Mouse (Mus musculus) megakaryocyte-erythroid progenitor cell, adult 5-6 weeks (primary cell): ENCODE data around the gene Magix. TPM values are rescaled to one million over a fixed set of nuclear protein-coding genes. Genes with fewer than 3 reads are reported as not detected.
A peak's percentile ranks its signal among the peaks of the same experiment; 100 is the strongest.
"Not testable (repeated sequence)": the region's sequence is repeated elsewhere in the genome, so short reads cannot be mapped to it uniquely, and the experiment has no call there.

Experiments used
- ATAC-seq: replicated peaks from 2 replicates; pipeline ENCODE4 v1.8.0; 2016; ENCODE audit warnings: mild to moderate bottlenecking, inconsistent platforms; ENCODE audit not compliant: severe bottlenecking, poor library complexity, low FRiP score, low TSS enrichment
- total RNA-seq, 2 experiments: library from RNA; stranded (forward) in 1 of 2; stranded (reverse) in 1 of 2; fragments of 200-1000, 215-1000 nt in 1 of 2; fragments of >200 nt in 1 of 2; fragmentation: Nextera tagmentation in 1 of 2; gene quantifications; 2 replicates each; pipeline ENCODE4 v1.2.3; 2014 to 2017

The Magix gene
- total RNA-seq (2014; fragmentation: Nextera tagmentation) (0.17 TPM in 1 of 2 replicates, not detected in the other), total RNA-seq (2017) (not detected in 2 replicates)

DNA sequence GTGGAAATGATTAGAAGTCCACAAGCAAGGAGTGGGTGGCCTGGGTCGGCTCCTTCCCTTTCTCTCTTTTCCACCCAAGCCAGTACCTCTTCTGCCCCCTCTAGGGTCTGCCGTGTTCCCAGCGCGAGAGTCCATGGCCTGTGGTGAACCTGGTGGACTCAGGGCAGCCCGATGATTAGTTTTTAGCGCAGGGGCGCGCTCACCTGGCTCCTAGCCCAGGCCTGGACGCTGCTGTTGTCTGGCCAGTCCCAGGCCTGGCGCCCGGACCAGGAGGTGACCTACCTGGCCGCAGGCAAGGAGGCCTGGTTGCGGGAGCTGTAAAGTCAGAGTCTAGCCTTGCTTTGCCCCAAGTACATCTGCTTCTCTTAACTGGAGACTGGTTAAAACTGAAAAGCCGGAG lies at the start of gene Magix:
Magix (minus strand) TSS at position 388 of the 400 bp plus-strand sequence.
- no peak for ATAC-seq

- ATAC-seq = no peak
These were observed 47.8 kb upstream of the Magix start for GRCm38 (mm10) chrX:7728922-7729265.

DNA sequence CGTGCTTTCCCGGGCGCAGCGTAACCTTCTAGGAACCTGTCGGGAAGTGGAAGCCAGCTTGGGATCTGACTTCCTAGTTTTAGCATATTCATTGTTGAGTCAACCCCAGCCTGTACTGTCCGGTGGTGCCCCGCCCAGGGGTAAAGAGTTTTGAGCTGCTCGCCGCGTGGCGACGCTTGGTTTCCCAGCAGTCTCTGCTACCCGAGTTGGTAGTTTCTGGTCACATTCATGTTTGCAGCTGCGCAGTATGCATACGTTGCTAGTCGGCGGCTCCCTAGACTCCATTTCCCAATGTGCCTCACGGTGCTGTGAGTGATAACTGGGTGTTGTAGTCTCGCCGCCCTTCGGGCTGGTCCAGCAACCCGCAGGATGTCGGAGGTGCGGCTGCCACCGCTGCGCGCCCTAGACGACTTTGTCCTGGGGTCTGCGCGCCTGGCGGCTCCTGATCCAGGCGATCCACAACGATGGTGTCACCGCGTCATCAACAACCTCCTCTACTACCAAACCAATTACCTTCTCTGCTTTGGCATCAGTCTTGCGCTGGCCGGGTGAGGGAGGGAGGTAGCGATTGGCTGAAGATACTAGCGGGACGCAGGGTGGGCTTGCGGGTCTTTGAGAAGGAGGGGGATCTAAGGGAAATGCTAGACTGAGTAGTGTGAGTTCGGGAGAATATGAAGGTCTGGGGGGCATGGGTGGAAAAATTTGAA lies 47.3 kb upstream of the Magix start, which contains the start of gene Praf2:
Praf2 (plus strand) TSS at position 225 of the 707 bp plus-strand sequence.
- peak; percentile 96 for ATAC-seq

DNA sequence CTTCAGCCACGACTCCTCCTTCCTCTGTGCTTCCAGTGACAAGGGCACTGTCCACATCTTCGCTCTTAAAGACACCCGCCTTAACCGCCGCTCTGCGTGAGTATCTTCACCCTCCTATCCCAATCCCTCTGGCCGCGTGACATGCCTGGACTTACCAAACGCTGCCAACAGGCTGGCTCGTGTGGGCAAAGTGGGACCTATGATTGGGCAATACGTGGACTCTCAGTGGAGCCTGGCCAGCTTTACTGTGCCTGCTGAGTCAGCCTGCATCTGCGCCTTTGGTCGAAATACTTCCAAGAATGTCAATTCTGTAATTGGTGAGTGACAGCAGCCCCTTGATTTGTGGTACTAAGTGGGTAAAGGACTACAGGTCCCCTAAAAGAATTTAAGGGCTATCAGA lies 46.1 kb upstream of the Magix start:
- ATAC-seq = no peak

DNA sequence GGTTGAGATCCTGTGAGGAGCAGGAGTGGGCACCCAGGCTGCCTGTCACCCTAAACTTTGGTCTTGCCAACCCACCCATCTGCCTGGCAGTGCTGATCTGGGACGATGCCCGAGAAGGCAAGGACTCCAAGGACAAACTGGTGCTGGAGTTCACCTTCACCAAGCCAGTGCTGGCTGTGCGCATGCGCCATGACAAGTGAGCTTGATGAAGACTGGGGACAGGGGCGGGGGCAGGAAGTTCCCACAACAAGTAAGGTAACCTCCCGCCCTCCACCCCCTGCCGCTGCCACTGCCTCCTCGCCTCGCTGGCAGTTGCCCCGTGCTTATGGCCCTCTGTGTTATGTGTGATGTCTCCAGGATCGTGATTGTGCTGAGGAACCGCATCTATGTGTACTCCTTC lies 44.8 kb upstream of the Magix start:
- no peak for ATAC-seq

DNA sequence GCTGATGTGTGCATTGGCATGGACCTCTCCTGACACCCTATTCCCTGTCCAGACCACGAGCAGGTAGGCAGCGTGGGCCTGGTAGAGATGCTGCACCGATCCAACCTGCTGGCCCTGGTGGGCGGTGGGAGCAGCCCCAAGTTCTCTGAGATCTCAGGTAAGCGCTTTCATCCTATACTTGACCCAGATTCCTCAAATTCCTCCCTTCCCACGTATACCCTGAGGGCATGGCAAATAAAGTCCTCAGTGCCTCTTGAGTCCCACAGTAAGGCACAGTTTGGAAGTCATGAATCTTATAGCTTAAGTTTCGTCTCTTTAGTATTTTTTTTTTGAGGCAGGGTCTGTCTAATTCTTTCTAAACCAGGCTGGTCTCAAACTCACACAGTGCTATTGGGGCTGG lies 43.1 kb upstream of the Magix start:
- ATAC-seq = no peak

DNA sequence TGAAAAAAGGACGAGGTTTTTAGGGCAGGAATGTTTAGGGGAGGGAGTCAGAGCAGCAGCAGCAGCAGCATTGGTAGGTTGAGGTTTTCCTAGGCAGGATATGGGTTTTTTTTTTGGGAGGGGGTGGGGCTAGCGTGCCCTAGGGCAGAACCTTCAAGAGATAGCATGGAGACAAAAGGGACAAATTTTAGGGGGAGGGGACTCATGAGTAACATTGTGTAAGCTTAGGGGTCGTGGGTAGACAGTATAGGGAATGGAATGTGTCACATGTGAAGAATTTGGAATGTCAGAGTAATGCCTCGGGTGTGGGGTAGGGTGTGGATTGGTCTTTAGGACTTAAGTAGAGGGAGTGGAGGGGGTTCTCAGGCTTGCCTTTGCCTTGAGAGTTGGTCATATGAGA lies 41.6 kb upstream of the Magix start:
- ATAC-seq = no peak

- no peak for ATAC-seq
These were observed 41.2 kb upstream of the Magix start for GRCm38 (mm10) chrX:7722282-7722611.

DNA sequence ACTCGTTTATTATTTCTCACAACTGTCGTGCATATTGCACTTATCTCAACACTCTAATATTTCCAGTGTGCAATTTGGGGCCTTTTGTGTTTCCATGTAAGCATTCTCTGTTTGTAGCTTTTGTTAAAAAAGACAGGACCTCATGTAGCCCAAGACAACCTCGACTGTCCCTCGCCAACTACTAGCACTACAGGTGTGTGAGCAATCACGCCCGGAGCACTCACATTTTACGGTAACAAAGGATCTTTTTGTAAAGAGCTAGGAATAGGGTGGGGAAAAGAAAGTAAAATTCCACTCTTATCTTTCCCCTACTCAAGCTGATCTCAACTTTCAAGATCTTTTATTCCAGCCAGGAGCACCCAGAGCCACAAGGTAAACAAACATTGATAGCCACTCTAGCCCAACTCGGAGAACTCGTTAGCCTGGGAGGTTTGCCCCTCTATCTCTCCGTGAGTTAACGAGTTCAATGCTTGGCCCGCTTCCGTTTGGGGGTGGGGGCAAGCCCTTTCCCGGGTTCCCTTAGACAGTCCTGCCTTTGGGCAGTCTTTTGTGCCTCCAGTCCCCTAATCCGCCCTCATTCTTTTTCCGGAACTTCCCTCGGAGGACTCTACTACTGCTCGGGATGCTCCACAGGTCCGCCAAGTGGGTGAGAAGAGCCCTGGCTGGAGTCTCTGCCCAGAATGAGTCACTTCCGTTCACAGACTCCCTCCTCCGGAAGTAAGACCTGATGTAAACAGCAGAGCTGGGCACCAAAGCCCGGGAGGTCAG lies 40.6 kb upstream of the Magix start, which contains the start of gene Gm45208:
Gm45208 (plus strand) TSS at position 732 of the 768 bp plus-strand sequence.
- peak; percentile 96 for ATAC-seq

DNA sequence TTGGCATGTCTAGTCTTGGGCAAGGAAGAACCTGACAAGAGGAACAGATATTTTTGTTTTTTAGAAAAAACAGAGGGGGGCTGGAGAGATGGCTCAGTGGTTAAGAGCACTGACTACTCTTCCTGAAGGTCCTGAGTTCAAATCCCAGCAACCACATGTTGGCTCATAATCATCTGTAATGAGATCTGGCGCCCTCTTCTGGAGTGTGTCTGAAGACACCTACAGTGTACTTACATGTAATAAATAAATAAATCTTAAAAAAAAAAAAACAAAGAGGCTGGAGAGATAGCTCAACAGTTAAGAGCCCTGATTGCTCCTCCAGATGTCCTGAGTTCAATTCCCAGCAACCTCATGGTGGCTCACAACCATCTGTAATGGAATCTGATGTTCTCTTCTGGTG lies 35.0 kb upstream of the Magix start:
- not testable (repeated sequence) for ATAC-seq

- ATAC-seq = peak; percentile 100
These were observed 33.3 kb upstream of the Magix start, which contains the start of gene Wdr45 for GRCm38 (mm10) chrX:7714135-7714899. TSS of gene Wdr45 (plus strand) at chrX:7714333.

DNA sequence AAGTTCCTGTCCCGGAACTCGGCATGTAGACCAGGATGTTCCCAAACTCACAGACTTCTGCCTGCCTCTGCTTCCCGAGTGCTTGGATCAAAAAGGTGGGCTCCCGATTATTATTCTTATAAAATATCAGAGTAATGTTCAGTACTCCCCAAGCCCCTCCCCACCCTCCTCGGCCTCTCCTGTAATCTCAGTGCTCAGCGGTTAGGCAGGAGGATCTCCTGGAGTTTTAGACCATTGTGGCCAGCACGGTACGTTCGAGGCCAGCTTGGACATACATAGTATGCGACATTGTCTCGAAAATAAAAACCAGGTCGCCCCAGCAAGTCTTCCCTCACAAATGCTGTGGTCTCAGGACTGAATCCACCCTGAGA lies 32.7 kb upstream of the Magix start:
- peak; percentile 36; the same call in 1 of the 2 replicates for ATAC-seq

DNA sequence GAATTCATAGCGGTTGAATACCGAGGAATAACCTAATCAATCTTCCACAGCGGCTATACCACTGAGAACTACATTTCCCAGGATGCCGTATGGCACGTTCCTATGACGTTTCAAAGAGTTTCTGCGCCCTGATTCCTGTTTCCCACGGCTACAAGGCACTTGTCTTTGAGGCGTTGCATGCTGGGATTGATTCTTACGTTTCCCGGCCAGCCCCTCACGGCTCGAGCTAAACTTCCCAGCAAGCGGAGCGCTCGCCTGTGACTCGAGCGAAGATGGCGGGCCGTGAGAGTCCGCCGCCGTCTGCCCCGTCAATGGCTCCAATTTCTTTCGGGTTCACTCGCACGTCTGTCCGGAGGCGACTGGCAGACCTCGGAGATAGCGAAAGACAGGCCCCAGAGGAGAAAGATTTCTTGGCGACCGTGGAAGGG lies 15.9 kb upstream of the Magix start, which contains the start of gene Gpkow:
Gpkow (plus strand) TSS at position 178 of the 428 bp plus-strand sequence.
- peak; percentile 100 for ATAC-seq

GRCm38 (mm10) chrX:7696520-7696919 lies 15.5 kb upstream of the Magix start:
- ATAC-seq = peak; percentile 42

- ATAC-seq = no peak
These were observed 11.8 kb upstream of the Magix start for GRCm38 (mm10) chrX:7692862-7693261.

DNA sequence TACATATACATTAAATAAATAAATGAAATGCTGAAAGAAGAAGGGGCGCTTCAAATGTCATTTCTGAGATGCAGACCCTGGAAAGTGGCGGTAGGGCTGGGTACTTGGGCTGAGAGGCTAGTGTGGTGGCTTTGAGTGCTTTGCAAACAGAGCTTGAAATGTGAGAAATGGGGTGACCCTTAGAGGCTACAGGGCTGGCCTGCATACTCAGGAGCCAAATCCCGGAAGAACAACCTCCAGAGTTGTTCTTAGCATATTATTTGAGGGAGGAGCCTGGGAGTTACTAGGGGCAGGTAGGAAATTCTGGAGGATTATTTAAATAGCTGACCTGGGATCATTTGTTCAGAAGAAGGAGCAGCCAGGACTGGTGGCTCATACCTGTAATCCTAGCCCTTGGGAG lies 9.4 kb upstream of the Magix start:
- ATAC-seq = no peak

- ATAC-seq = no peak
These were observed 7.3 kb upstream of the Magix start for GRCm38 (mm10) chrX:7688321-7688720.

DNA sequence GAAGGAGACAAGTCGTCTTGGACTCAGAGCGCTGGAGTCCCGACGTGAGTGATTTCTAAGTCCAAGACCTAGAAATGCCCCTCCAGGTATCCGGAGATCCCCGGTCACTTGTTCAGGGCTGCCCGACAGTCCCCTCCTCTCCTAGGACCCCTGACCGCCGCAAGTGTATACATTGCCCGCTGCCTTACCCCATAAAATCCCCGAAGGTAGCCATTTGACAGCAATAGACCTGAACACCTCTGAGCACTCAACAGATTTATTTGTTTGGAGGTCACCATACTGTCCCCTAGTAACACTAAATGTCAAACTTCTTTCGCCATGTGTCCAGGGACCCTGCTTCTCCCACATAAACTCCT lies 1.0 kb downstream of the Magix start:
- no peak for ATAC-seq

DNA sequence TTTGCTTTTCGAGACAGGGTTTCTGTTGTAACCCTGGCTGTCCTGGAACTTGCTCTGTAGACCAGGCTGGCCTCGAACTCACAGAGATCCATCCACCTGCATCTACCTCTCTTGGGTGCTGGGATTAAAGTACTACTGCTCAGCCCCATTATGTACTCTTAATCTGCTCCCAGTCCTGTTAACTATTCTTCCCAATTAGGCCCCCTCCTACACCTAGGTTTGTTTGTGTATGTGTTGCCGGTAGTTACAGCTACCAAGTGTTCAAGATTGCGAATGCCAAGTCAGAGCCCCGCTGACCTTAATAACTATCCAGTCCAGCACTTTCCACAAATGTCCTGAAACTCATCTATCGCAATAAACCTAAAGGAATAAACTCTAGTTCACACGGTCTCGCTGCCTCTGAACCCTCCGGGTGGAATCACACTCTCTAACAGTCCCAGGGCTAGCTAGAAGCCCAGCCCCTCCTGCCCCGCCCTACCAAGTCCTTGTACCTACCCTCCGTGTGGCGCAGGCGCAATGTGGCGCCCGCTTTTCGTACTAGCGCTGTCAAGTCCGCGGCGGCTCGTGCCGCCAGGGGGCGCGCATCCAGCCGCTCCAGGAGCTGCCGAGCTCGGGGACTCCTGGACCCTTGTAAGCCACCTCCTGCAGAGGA lies 1.5 kb downstream of the Magix start:
- peak; percentile 98 for ATAC-seq

DNA sequence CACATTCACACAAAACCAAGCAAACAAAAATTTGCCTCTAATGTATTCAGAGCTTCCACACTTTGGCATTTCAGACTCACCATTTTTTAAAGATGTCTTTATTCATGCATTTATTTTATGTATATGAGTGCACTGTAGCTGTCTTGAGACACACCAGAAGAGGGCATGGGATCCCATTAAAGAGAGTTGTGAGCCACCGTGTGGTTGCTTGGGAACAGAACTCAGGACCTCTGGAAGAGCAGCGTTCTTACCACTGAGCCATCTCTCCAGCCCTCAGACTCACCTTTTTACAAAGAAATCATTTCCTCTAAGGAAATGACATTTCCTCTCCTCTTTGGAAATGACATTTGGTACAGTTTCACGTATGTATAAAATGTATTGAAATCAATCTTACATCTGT lies 2.1 kb downstream of the Magix start:
- no peak for ATAC-seq
